Mouse (Mus musculus): ENCODE data around the gene Rpusd3.

- TF ChIP-seq POLR2A (IDR thresholded peaks at IDR 0.05; ENCODE audit: extremely low read depth, insufficient read depth, low read length) = no peak
- no peak for TF ChIP-seq CTCF (IDR thresholded peaks at IDR 0.05; ENCODE audit: extremely low read depth, insufficient read depth, low read length)
Observed at GRCm38 (mm10) chr6:113384351-113384927, 34.7 kb downstream of the Rpusd3 start.

Measured in cortical plate, adult 2 months (tissue).